Mouse (Mus musculus) megakaryocyte, adult 5-6 weeks (primary cell): Measurements from ENCODE around the gene Hapln2. TPM values are rescaled to one million over a fixed set of nuclear protein-coding genes. Genes with fewer than 3 reads are reported as not detected.

ENCODE experiments used
- ATAC-seq: 2 replicates; pipeline ENCODE4 v1.8.0; 2016; ENCODE audit warnings: mild to moderate bottlenecking, inconsistent platforms; ENCODE audit not compliant: poor library complexity, severe bottlenecking
- total RNA-seq, 2 experiments: library from RNA; stranded (forward) in 1 of 2; stranded (reverse) in 1 of 2; fragments of 153-499, 151-499 nt in 1 of 2; fragments of 221-1000, 200-1000 nt in 1 of 2; gene quantifications; 2 replicates each; pipeline versions ENCODE4 v1.2.3 to v1.2.4; 2015 to 2017

Gene Hapln2
- total RNA-seq (2015) (not detected in 2 replicates), total RNA-seq (2017) (not detected in 2 replicates)

- ATAC-seq, result no peak
Observed at GRCm38 (mm10) chr3:88027434-88028186, at the start of gene Hapln2. Hapln2 (minus strand) TSS chr3:88027583.

- no peak for ATAC-seq
Observed at GRCm38 (mm10) chr3:88074766-88075165, 47.4 kb upstream of the Hapln2 start.

- ATAC-seq, result no peak
Observed at GRCm38 (mm10) chr3:88074351-88074750, 47.0 kb upstream of the Hapln2 start.

GRCm38 (mm10) chr3:88073631-88074030 lies 46.2 kb upstream of the Hapln2 start:
- no peak for ATAC-seq

GRCm38 (mm10) chr3:88071783-88072182 lies 44.4 kb upstream of the Hapln2 start:
- peak; percentile 94 for ATAC-seq

DNA sequence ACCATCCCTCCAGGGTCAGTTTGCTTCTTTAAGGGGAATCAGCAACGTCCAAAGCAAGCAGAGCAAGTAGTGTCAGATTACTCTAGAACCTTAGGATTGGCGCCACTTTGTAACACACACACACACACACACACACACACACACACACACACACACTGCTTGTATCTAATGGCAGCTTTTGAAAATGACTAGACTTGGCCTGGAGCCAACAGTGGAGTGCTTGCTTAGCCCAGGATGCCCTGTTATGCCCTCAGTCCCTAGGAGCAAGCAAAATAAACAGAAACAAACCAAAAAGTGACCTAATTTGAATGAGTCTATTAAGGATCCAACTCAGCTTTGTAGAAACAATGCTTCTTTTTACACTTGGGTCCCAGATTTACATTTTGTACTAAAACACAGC lies 41.0 kb upstream of the Hapln2 start:
- no peak for ATAC-seq

DNA sequence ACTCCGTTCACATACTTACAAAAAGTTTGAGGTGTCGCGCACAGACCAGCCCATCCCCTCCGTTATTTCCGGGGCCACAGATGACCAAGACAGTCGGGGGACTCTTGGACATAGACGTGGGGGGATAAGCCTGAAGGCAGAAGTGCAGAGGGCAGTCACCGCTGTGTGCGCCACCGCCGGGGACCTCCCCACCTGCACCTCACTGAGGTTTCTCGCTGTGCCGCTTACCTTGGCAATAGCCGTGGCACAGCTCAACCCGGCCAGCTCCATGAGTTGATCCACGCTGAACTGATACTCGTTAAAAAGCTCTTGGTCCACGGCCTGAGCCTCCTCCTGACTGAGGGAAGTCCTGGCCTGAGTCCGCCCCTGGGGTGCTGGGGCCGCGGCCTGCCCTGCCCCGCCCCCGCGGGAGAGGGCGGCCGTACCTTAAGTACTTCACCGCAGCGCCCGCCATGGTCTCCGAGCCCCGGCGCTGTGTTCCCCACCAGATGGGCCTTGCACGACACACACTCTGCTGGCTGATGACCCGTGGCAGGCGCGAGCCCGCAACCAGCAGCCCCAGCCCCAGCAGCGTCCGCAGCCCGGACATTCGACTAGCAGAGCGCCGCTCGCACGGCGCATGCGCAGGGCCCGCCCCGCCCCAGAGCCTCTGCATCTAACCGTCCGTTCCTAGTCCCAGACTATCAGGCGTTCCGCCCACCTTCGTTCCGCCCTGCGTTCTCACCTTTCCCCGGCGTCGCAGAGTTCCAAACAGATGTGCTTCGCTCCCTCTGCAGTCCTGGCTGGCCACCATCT lies 30.7 kb upstream of the Hapln2 start, which contains the start of gene Naxe:
Gene Naxe, minus strand, starts transcription at position 594 of the 795 bp plus-strand sequence.
- peak; percentile 95 for ATAC-seq

DNA sequence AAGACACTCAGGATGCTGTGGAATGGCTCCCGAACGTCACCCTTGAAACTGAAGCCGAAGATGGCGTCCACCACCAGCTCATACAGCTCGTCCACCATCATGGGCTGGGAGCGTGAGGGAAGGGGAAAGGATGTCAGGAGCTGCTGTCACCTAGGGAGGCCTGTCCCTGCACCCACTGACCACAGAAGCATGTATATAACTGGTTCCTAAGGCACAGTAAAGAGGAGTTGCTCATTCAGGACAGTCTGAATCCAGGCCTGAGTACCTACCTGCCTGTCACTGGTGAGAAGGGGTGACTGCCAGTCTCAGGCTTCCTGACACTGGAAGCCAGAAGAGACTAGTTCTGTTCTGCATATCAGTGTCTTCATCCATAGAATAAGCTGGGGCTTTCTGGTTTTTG lies 29.6 kb upstream of the Hapln2 start:
- ATAC-seq, result no peak

GRCm38 (mm10) chr3:88049532-88049931 lies 22.1 kb upstream of the Hapln2 start:
- no peak for ATAC-seq

GRCm38 (mm10) chr3:88042661-88043421 lies 15.5 kb upstream of the Hapln2 start, which contains the start of gene Gpatch4:
Gpatch4 (plus strand) TSS chr3:88043108.
- peak; percentile 100 for ATAC-seq

- ATAC-seq, result peak; percentile 60; the same call in 1 of the 2 replicates
Observed at GRCm38 (mm10) chr3:88035561-88036293, 8.3 kb upstream of the Hapln2 start.

DNA sequence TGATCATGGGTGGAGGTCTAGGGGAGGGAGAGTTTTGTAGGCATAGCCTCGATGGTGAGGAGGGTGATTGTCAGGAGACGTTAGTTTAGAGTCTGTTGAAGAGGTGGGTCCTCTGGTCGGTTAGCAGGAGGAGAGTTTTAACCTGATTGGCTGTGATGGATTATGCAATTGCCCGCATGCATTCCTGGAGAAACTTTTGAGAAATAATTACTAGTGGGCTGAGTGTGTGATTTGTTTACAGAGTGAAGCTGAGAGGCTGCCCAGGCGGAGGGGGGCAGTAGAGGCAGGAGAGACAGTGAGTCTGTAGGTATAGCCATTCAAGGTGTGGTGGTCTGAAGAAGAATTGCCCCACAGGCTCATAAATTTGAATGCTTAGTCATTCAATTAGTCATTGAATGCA lies 6.1 kb upstream of the Hapln2 start:
- no peak for ATAC-seq

- ATAC-seq, result no peak
Observed at GRCm38 (mm10) chr3:88030608-88031395, 3.4 kb upstream of the Hapln2 start.

DNA sequence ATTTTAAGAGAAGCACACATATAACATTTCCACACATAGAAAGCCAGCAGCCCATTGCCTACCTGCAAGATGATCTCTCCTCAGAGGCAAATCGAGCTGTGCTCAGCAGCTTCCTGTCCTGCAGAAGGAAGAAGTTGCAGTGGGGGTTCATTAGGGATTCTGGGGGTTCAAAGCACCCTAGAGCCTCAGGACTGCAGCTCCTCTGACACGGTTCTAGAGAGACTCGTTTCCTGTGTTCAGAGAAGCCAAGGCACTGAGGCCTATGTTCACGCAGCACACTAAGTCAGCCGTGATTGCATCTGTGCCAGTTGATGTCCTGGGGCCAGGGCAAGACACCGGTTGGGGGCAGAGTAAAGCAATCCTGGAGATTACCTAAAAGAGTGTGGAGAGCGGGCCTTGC lies 560 bp downstream of the Hapln2 start:
- ATAC-seq, result no peak

DNA sequence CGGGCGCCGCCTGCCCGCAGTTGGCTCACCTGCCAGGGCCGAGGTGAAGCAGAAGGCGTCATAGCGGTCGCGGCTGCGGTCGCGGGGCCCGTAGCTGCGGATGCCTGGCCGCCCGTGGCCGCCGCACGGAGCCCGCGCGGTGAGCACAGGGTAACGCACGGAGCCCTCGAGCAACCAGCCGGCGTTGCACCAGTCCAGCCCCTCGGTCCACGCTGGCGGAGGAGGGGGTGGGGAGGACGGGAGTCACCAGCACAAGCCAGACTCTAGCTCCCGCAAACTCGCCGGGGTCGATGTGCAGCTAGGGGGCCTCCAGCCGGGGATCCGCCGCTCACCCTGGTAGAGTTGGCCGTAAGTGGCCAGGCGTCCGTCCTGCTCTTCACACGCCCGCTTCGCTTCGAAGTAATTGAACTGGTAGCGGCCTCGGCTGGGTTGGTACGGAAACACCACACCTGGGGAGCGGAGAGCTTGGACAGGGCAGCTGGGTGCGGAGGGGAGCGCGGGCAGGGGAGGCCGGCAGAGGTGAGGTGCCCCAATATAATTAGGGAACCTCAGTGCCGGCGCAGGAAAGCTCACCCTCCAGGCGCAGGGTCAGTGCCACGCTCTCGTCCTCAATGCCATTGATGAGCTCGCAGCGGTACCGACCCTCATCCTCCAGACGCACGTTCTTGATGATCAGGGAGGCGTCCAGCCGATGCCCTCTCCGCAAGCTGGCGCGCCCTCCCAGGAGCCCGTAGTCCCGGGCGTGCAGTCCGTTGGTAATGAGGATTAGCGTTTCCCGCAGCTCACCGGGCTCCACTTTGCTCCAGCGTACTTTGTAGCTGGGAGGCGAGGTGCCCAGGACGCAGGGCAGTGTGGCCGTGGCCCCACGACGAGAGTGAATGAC lies 4.0 kb downstream of the Hapln2 start:
- peak; percentile 63; the same call in 1 of the 2 replicates for ATAC-seq

- peak; percentile 87 for ATAC-seq
Observed at GRCm38 (mm10) chr3:88022322-88023191, 4.8 kb downstream of the Hapln2 start.

- ATAC-seq, result no peak
Observed at GRCm38 (mm10) chr3:88010634-88011265, 16.6 kb downstream of the Hapln2 start.
